Mouse (Mus musculus): Measurements from ENCODE around the gene Sap18b. TPM values are rescaled to one million over a fixed set of nuclear protein-coding genes. Genes with fewer than 3 reads are reported as not detected.

Sap18b gene
- total and polyA plus RNA-seq, 3 experiments = 48.8 to 92.9 (median 77.6) TPM

DNA sequence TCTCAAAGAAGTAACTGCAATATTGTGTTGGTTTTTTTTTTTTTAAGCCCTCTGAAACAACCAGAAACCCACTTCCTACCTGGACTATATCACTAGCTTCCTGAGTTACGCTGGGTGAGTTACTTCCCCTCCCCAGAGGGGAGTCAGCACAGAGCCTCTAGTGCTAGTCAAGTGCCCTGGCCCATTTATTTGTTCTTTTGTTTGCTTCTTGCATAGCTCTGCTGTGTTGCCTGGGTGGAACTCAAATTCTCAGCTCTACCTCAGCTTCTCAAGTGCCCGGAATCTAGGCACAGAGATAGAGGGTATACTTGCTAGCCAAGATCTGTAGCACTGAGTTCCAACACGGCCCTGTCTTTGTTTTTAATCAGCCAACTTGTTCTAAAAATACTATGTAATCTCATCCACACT is 15.0 kb upstream of the Sap18b start:
- Histone ChIP-seq H3K4me3 (no peak overlapping the region), H3K4me1 (ENCODE audit: control insufficient read depth, insufficient read depth, low read length) (peaks cover 5% of the 10 kb centered on the region), H3K36me3 (ENCODE audit: control insufficient read depth, insufficient read depth, low read length) (peaks cover 6% of the 10 kb centered on the region), H3K27ac (peak overlapping the region; percentile 76), H3K79me2 (replicated peaks; ENCODE audit: control insufficient read depth, insufficient read depth, low read length) (peaks cover 5% of the 10 kb centered on the region; the same call in 1 of the 2 replicates), H3K9ac (ENCODE audit: low read depth, low read length) (no peak overlapping the region), H3K27me3 (ENCODE audit: control insufficient read depth, insufficient read depth, low read length) (no peaks in the 10 kb centered on the region)
- intact Hi-C loops (cut with DNase I) = no loop called here
- 13% methylated on average over 3 of the region's 3 CpGs for WGBS
- TF ChIP-seq POLR2A (IDR thresholded peaks at IDR 0.05; ENCODE audit: insufficient read depth, low read depth, low read length) (0 out of 2 replicates have a peak, but pooled peaks have one; percentile 19), EP300 (IDR thresholded peaks at IDR 0.05; ENCODE audit: insufficient read depth, low read depth, low read length) (peak; percentile 45; the same call in 1 of the 2 replicates), CTCF (IDR thresholded peaks at IDR 0.05) (no peak)
- peak in 1 of 2 experiments; percentile 41 for DNase-seq

DNA sequence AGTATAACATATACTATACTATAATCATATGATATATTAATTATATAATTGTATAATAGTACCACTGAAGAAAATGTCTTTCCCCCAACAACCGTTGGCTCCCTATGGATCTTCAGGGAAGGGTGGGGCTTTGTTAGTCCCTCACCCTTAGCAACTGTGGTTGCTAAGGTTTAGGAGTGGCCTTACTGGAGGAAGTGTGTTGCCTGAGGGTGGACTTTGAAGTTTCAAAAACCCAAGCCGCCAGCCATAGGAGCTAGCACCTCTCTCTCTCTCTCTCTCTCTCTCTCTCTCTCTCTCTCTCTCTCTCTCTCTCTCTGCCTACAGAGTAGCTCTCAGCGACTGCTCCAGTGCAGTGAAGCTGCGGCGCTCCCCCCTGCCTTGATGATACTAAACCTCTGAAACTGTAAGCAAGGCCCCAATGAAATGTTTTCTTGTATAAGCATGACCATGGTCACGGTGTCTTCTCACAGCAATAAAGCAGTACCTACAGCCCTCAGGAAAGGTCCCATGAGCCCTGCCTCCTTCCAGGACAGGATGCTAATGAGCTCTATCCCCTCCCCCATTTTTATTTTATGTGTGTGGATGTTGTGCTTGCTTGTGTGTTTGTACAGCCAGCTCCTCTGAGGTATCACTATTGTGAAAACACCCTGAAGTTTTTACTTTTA is 9.0 kb upstream of the Sap18b start:
- Histone ChIP-seq H3K27ac (no peak overlapping the region), H3K36me3 (ENCODE audit: control insufficient read depth, insufficient read depth, low read length) (no peaks in the 10 kb centered on the region), H3K27me3 (ENCODE audit: control insufficient read depth, insufficient read depth, low read length) (no peaks in the 10 kb centered on the region), H3K4me3 (no peak overlapping the region), H3K79me2 (replicated peaks; ENCODE audit: control insufficient read depth, insufficient read depth, low read length) (no peaks in the 10 kb centered on the region), H3K9ac (ENCODE audit: low read depth, low read length) (no peak overlapping the region), H3K4me1 (ENCODE audit: control insufficient read depth, insufficient read depth, low read length) (no peaks in the 10 kb centered on the region; the same call in 1 of the 2 replicates)
- TF ChIP-seq EP300 (IDR thresholded peaks at IDR 0.05; ENCODE audit: insufficient read depth, low read depth, low read length) (no peak), POLR2A (IDR thresholded peaks at IDR 0.05; ENCODE audit: insufficient read depth, low read depth, low read length) (no peak), CTCF (IDR thresholded peaks at IDR 0.05) (no peak)
- intact Hi-C loops (cut with DNase I) = no loop called here
- 62% methylated on average over 6 of the region's 6 CpGs for WGBS
- no peak for DNase-seq

DNA sequence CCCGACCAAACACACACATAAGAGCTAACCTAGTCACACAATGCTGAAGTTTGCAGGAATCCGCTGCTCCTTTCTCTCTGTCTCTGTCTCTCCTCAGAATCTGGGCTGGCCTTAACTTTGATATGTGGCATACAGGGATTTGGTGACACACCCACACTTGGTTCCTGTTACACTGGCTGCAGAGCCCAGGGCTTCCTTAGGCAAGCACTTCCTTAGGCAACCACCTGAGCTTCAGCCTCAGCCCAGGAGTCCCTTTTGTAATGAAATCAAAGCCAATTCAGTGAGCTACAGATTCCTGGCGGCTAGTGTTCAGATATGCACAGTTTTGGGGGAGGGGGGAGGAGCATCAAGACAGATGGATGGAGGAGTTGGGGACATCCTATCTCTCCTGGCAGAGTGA is 7.5 kb upstream of the Sap18b start:
- Histone ChIP-seq H3K27me3 (ENCODE audit: control insufficient read depth, insufficient read depth, low read length) (no peaks in the 10 kb centered on the region), H3K4me1 (ENCODE audit: control insufficient read depth, insufficient read depth, low read length) (no peaks in the 10 kb centered on the region; the same call in 1 of the 2 replicates), H3K79me2 (replicated peaks; ENCODE audit: control insufficient read depth, insufficient read depth, low read length) (no peaks in the 10 kb centered on the region), H3K4me3 (no peak overlapping the region), H3K9ac (ENCODE audit: low read depth, low read length) (0 out of 2 replicates have a peak overlapping the region, but pooled peaks have one; percentile 13), H3K36me3 (ENCODE audit: control insufficient read depth, insufficient read depth, low read length) (no peaks in the 10 kb centered on the region), H3K27ac (peak overlapping the region; percentile 51)
- intact Hi-C loops (cut with DNase I) = no loop called here
- no peak for DNase-seq
- WGBS = 69% methylated on average over 3 of the region's 3 CpGs
- TF ChIP-seq POLR2A (IDR thresholded peaks at IDR 0.05; ENCODE audit: insufficient read depth, low read depth, low read length) = no peak
- TF ChIP-seq CTCF (IDR thresholded peaks at IDR 0.05) = no peak

DNA sequence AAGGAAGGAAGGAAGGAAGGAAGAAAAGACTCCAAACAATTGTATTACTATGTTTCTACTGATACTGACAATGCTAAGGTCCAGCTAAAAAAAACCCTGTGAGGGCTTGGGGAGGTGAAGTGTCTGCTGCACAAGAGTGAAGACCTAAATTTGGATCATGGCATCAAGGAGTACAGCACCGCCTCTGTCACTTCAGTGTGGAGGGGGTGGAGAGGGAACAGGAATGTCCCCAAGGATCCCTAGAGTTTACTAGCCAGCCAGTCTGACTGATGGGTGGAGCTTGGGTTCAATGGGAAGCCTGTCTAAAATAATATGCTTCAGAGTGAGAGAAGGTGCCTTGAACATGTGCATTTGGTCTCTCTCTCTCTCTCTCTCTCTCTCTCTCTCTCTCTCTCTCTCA is 6.9 kb upstream of the Sap18b start:
- no peaks in the 10 kb centered on the region for H3K79me2 ChIP-seq (replicated peaks; ENCODE audit: control insufficient read depth, insufficient read depth, low read length)
- 0% methylated on average over 1 of the region's 1 CpGs for WGBS
- no peaks in the 10 kb centered on the region for H3K27me3 ChIP-seq (ENCODE audit: control insufficient read depth, insufficient read depth, low read length)
- intact Hi-C loops (cut with DNase I) = no loop called here
- H3K4me1 ChIP-seq (ENCODE audit: control insufficient read depth, insufficient read depth, low read length) = no peaks in the 10 kb centered on the region; the same call in 1 of the 2 replicates
- TF ChIP-seq POLR2A (IDR thresholded peaks at IDR 0.05; ENCODE audit: insufficient read depth, low read depth, low read length) (no peak), CTCF (IDR thresholded peaks at IDR 0.05) (no peak), EP300 (IDR thresholded peaks at IDR 0.05; ENCODE audit: insufficient read depth, low read depth, low read length) (0 out of 2 replicates have a peak, but pooled peaks have one; percentile 19)
- H3K4me3 ChIP-seq = no peak overlapping the region
- no peaks in the 10 kb centered on the region for H3K36me3 ChIP-seq (ENCODE audit: control insufficient read depth, insufficient read depth, low read length)
- H3K9ac ChIP-seq (ENCODE audit: low read depth, low read length) = no peak overlapping the region
- peak overlapping the region; percentile 51 for H3K27ac ChIP-seq
- peak in 1 of 2 experiments; percentile 62 for DNase-seq

DNA sequence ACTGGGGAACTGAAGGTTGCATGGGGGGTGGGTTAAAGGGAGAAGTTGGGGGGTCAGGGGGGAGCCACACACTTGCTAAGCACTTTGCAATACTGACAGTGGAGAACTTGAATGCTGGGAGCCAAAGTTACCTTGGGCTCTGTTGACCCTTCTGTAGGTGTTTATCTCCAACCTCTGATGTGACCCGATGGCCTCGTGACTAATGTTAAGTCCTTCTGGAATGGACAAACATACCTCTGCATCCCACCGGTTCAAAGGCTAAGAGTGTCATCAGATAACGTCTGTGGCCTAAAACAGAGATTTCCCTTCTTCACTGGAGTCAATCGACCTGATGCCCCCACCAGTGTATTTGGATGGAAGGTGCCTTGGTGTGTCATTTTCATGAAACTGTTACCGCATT is 3.9 kb upstream of the Sap18b start:
- Histone ChIP-seq H3K36me3 (ENCODE audit: control insufficient read depth, insufficient read depth, low read length) (no peaks in the 10 kb centered on the region), H3K79me2 (replicated peaks; ENCODE audit: control insufficient read depth, insufficient read depth, low read length) (no peaks in the 10 kb centered on the region), H3K4me1 (ENCODE audit: control insufficient read depth, insufficient read depth, low read length) (no peaks in the 10 kb centered on the region; the same call in 1 of the 2 replicates), H3K4me3 (no peak overlapping the region), H3K27me3 (ENCODE audit: control insufficient read depth, insufficient read depth, low read length) (no peaks in the 10 kb centered on the region), H3K9ac (ENCODE audit: low read depth, low read length) (no peak overlapping the region), H3K27ac (no peak overlapping the region)
- no peak for TF ChIP-seq EP300 (IDR thresholded peaks at IDR 0.05; ENCODE audit: insufficient read depth, low read depth, low read length)
- no peak for TF ChIP-seq CTCF (IDR thresholded peaks at IDR 0.05)
- TF ChIP-seq POLR2A (IDR thresholded peaks at IDR 0.05; ENCODE audit: insufficient read depth, low read depth, low read length) = no peak
- intact Hi-C loops (cut with DNase I) = no loop called here
- 86% methylated on average over 6 of the region's 6 CpGs for WGBS
- DNase-seq = no peak

DNA sequence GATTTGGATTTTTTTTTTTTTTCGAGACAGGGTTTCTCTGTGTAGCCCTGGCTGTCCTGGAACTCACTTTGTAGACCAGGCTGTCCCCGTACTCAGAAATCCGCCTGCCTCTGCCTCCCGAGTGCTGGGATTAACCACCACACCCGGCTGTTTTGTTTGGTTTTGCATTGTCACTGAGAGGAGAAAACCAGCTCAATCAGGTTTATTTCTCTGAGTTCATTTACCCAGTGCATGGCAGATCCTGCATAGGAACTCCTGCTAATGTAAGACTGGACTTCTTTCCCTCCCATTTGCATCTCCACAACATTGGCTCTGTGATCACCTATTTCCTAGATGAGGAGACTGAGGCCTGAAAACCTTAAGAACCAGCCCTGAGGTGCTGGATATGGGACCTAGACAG is 3.0 kb upstream of the Sap18b start:
- intact Hi-C loops (cut with DNase I) = no loop called here
- no peak for DNase-seq
- Histone ChIP-seq H3K27me3 (ENCODE audit: control insufficient read depth, insufficient read depth, low read length) (no peaks in the 10 kb centered on the region), H3K36me3 (ENCODE audit: control insufficient read depth, insufficient read depth, low read length) (no peaks in the 10 kb centered on the region), H3K9ac (ENCODE audit: low read depth, low read length) (no peak overlapping the region), H3K27ac (no peak overlapping the region), H3K79me2 (replicated peaks; ENCODE audit: control insufficient read depth, insufficient read depth, low read length) (no peaks in the 10 kb centered on the region), H3K4me3 (no peak overlapping the region), H3K4me1 (ENCODE audit: control insufficient read depth, insufficient read depth, low read length) (no peaks in the 10 kb centered on the region; the same call in 1 of the 2 replicates)
- TF ChIP-seq EP300 (IDR thresholded peaks at IDR 0.05; ENCODE audit: insufficient read depth, low read depth, low read length) = no peak
- no peak for TF ChIP-seq CTCF (IDR thresholded peaks at IDR 0.05)
- no peak for TF ChIP-seq POLR2A (IDR thresholded peaks at IDR 0.05; ENCODE audit: insufficient read depth, low read depth, low read length)
- WGBS = 89% methylated on average over 5 of the region's 5 CpGs

Measured in heart, adult 2 months (tissue).